Mouse (Mus musculus): Measurements from ENCODE around the gene Guca2b.
"Not testable (repeated sequence)": the region's sequence is repeated elsewhere in the genome, so short reads cannot be mapped to it uniquely, and the experiment has no call there.

The Guca2b gene

GRCm38 (mm10) chr4:119658246-119658645 is 508 bp downstream of the Guca2b start:
- DNase-seq (ENCODE audit: low read depth, low spot score), result no peak

GRCm38 (mm10) chr4:119657011-119657410 is 1.7 kb downstream of the Guca2b start:
- no peak for DNase-seq (ENCODE audit: low read depth, low spot score)

GRCm38 (mm10) chr4:119642666-119643065 is 16.1 kb downstream of the Guca2b start:
- no peak for DNase-seq (ENCODE audit: low read depth, low spot score)

GRCm38 (mm10) chr4:119638656-119639055 is 20.1 kb downstream of the Guca2b start:
- no peak for DNase-seq (ENCODE audit: low read depth, low spot score)

- no peak for DNase-seq (ENCODE audit: low read depth, low spot score)
Measured at GRCm38 (mm10) chr4:119637946-119638345, 20.8 kb downstream of the Guca2b start.

- DNase-seq (ENCODE audit: low read depth, low spot score), result no peak
Measured at GRCm38 (mm10) chr4:119637176-119637845, 21.4 kb downstream of the Guca2b start, which contains the start of gene Guca2a. Guca2a (plus strand) TSS chr4:119637704.

- DNase-seq (ENCODE audit: low read depth, low spot score), result no peak
Measured at GRCm38 (mm10) chr4:119636731-119637130, 22.0 kb downstream of the Guca2b start.

- DNase-seq (ENCODE audit: low read depth, low spot score), result no peak
Measured at GRCm38 (mm10) chr4:119635686-119636085, 23.1 kb downstream of the Guca2b start.

GRCm38 (mm10) chr4:119634908-119635660 is 23.7 kb downstream of the Guca2b start:
- no peak for DNase-seq (ENCODE audit: low read depth, low spot score)

- DNase-seq (ENCODE audit: low read depth, low spot score), result no peak
Measured at GRCm38 (mm10) chr4:119633948-119634347, 24.8 kb downstream of the Guca2b start.

- DNase-seq (ENCODE audit: low read depth, low spot score), result no peak
Measured at GRCm38 (mm10) chr4:119633342-119633741, 25.4 kb downstream of the Guca2b start.

GRCm38 (mm10) chr4:119632721-119633120 is 26.0 kb downstream of the Guca2b start:
- DNase-seq (ENCODE audit: low read depth, low spot score), result no peak

- DNase-seq (ENCODE audit: low read depth, low spot score), result no peak
Measured at GRCm38 (mm10) chr4:119631115-119631919, 27.4 kb downstream of the Guca2b start.

GRCm38 (mm10) chr4:119628363-119628762 is 30.4 kb downstream of the Guca2b start:
- not testable (repeated sequence) for DNase-seq (ENCODE audit: low read depth, low spot score)

- DNase-seq (ENCODE audit: low read depth, low spot score), result no peak
Measured at GRCm38 (mm10) chr4:119627317-119627716, 31.4 kb downstream of the Guca2b start.

GRCm38 (mm10) chr4:119626876-119627275 is 31.9 kb downstream of the Guca2b start:
- DNase-seq (ENCODE audit: low read depth, low spot score), result no peak

- DNase-seq (ENCODE audit: low read depth, low spot score), result no peak
Measured at GRCm38 (mm10) chr4:119626081-119626645, 32.6 kb downstream of the Guca2b start.

- no peak for DNase-seq (ENCODE audit: low read depth, low spot score)
Measured at GRCm38 (mm10) chr4:119614724-119615123, 44.0 kb downstream of the Guca2b start.

- no peak for DNase-seq (ENCODE audit: low read depth, low spot score)
Measured at GRCm38 (mm10) chr4:119614078-119614477, 44.7 kb downstream of the Guca2b start.

- no peak for DNase-seq (ENCODE audit: low read depth, low spot score)
Measured at GRCm38 (mm10) chr4:119609488-119609887, 49.3 kb downstream of the Guca2b start.

Data from retina, postnatal 7 days (tissue).